Mouse (Mus musculus) neural tube, embryonic 15.5 days (tissue): ENCODE measurements around the gene Mast4. TPM values are rescaled to one million over a fixed set of nuclear protein-coding genes. Genes with fewer than 3 reads are reported as not detected.

Experiments
- ATAC-seq: fragments of 200-750 bp; cut with Nextera tagmentation; 2 replicates; pipeline ENCODE4 v1.8.0; 2017; ENCODE audit warnings: mild to moderate bottlenecking, moderate TSS enrichment, moderate library complexity; ENCODE audit not compliant: low FRiP score
- H3K27ac ChIP-seq: fragments of 300-500 bp; sonication (generic); replicated peaks from 2 replicates; pipeline ENCODE4 v1.5.1; 2015; ENCODE audit warnings: mild to moderate bottlenecking, inconsistent platforms
- H3K27me3 ChIP-seq: fragments of 300-500 bp; sonication (generic); replicated peaks from 2 replicates; pipeline ENCODE4 v1.6.1; 2015; ENCODE audit warnings: inconsistent platforms
- H3K36me3 ChIP-seq: fragments of 300-500 bp; sonication (generic); 2 replicates; pipeline ENCODE4 v1.6.1; 2015; ENCODE audit warnings: inconsistent platforms
- H3K4me1 ChIP-seq: fragments of 300-500 bp; sonication (generic); 2 replicates; pipeline ENCODE4 v1.6.1; 2015; ENCODE audit warnings: inconsistent platforms
- H3K4me2 ChIP-seq: fragments of 300-500 bp; sonication (generic); 2 replicates; pipeline ENCODE4 v1.6.1; 2015; ENCODE audit warnings: inconsistent platforms, mild to moderate bottlenecking, moderate library complexity
- H3K4me3 ChIP-seq: fragments of 300-500 bp; sonication (generic); replicated peaks from 2 replicates; pipeline ENCODE4 v1.5.1; 2015; ENCODE audit warnings: mild to moderate bottlenecking, inconsistent platforms
- H3K9ac ChIP-seq: fragments of 300-500 bp; sonication (generic); replicated peaks from 2 replicates; pipeline ENCODE4 v1.6.1; 2015; ENCODE audit warnings: mild to moderate bottlenecking, inconsistent platforms
- H3K9me3 ChIP-seq: fragments of 300-500 bp; sonication (generic); replicated peaks from 2 replicates; pipeline ENCODE4 v1.6.1; 2016; ENCODE audit warnings: inconsistent platforms
- WGBS: fragments of 180-500 bp; shearing (Covaris S2); methylation state at CpG from one replicate; pipeline ENCODE4 v1.1.7; 2015; ENCODE audit warnings: mixed read lengths; 5-methylcytosine and 5-hydroxymethylcytosine counted together
- polyA plus RNA-seq: library from polyadenylated mRNA; unstranded; fragments of >200 nt; fragmentation: Nextera tagmentation; extraction: Ambion mirVana; gene quantifications from 2 replicates; pipeline ENCODE4 v1.2.1, GENCODE M21; 2015

Mast4 gene
- polyA plus RNA-seq, 1 experiment from 2014 or later = 24.7 TPM

DNA sequence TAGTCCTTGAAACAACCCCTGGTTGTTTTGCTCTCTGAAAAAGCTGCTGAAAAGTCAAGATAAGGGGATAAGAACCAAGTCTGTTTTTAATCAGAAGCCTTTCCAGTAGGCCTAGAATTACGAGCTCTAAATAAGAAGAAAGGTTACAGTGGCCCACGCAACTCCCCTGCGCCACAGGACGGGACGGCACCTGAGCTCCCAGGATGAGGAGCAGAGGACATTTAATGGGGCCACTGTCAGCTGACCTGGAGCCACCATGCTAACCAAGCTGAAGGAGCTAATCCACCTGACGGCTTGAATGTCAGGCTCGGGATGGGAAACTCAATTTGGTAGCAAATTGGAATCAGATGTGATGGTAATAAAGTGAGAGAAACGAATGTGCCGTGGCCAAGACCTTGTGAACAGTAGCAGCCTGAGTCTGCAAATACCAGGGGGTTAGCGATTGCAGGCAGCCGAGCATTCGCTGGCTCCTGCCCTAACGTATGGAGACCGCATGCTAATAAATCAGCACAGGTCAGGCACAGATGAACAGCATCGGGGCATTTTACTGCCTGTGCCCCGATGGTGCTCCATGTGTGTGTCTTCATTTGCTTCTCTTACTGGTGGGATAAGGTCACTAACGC, 306.7 kb downstream of the Mast4 start:
- ATAC-seq = no peak
- no peaks in the 10 kb centered on the region for H3K27me3 ChIP-seq
- H3K4me2 ChIP-seq = no peak overlapping the region
- no peaks in the 10 kb centered on the region for H3K9me3 ChIP-seq
- H3K4me1 ChIP-seq = peaks cover 14% of the 10 kb centered on the region; the same call in 1 of the 2 replicates
- 37% methylated on average over 17 of the region's 17 CpGs for WGBS
- no peak overlapping the region for H3K9ac ChIP-seq
- no peak overlapping the region for H3K4me3 ChIP-seq
- no peaks in the 10 kb centered on the region for H3K36me3 ChIP-seq
- no peak overlapping the region for H3K27ac ChIP-seq

GRCm38 (mm10) chr13:103025461-103025860, 308.8 kb downstream of the Mast4 start:
- Histone ChIP-seq H3K9me3 (no peaks in the 10 kb centered on the region), H3K27ac (no peak overlapping the region), H3K36me3 (no peaks in the 10 kb centered on the region), H3K4me1 (peaks cover 14% of the 10 kb centered on the region; the same call in 1 of the 2 replicates), H3K9ac (no peak overlapping the region), H3K4me2 (no peak overlapping the region), H3K4me3 (no peak overlapping the region), H3K27me3 (no peaks in the 10 kb centered on the region)
- 80% methylated on average over 3 of the region's 3 CpGs for WGBS
- no peak for ATAC-seq

- Histone ChIP-seq H3K4me2 (no peak overlapping the region), H3K27me3 (0 out of 2 replicates have a peak, but pooled peaks cover 3% of the 10 kb centered on the region), H3K9ac (no peak overlapping the region), H3K27ac (no peak overlapping the region), H3K9me3 (no peaks in the 10 kb centered on the region), H3K4me1 (no peaks in the 10 kb centered on the region), H3K36me3 (no peaks in the 10 kb centered on the region), H3K4me3 (no peak overlapping the region)
- ATAC-seq = no peak
- WGBS = 83% methylated on average over 6 of the region's 6 CpGs
These were observed 315.8 kb downstream of the Mast4 start for GRCm38 (mm10) chr13:103018481-103018880.

DNA sequence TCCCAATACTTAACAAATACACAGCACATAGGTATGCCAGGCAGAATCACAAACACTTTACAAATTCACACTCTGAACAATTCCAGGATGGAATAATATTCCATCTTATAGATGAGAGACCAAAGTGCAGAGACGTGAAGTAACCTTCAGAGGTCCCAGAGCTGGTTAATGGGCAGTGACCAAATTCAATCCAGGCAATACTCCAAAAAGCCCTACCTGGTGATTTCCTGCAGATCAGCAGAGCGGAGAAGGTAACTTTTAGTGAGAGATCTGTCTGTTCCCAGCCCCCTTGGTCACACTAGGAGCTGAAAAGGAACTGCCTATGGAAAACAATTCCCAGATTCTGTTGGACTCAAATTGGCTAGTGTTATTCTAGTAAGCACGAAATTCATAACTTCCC, 316.6 kb downstream of the Mast4 start:
- 92% methylated on average over 3 of the region's 3 CpGs for WGBS
- H3K9me3 ChIP-seq = no peaks in the 10 kb centered on the region
- no peaks in the 10 kb centered on the region for H3K4me1 ChIP-seq

GRCm38 (mm10) chr13:103015131-103015750, 319.1 kb downstream of the Mast4 start:
- Histone ChIP-seq H3K36me3 (no peaks in the 10 kb centered on the region), H3K9me3 (no peaks in the 10 kb centered on the region), H3K27me3 (0 out of 2 replicates have a peak, but pooled peaks cover 3% of the 10 kb centered on the region), H3K4me2 (no peak overlapping the region), H3K27ac (no peak overlapping the region), H3K4me3 (no peak overlapping the region), H3K9ac (no peak overlapping the region), H3K4me1 (no peaks in the 10 kb centered on the region)
- no peak for ATAC-seq
- 96% methylated on average over 3 of the region's 3 CpGs for WGBS

More for the DNA sequence above, 316.6 kb downstream of the Mast4 start:
- Histone ChIP-seq H3K4me3 (no peak overlapping the region), H3K4me2 (no peak overlapping the region), H3K9ac (no peak overlapping the region), H3K36me3 (no peaks in the 10 kb centered on the region), H3K27ac (no peak overlapping the region), H3K27me3 (0 out of 2 replicates have a peak, but pooled peaks cover 3% of the 10 kb centered on the region)
- ATAC-seq = no peak

DNA sequence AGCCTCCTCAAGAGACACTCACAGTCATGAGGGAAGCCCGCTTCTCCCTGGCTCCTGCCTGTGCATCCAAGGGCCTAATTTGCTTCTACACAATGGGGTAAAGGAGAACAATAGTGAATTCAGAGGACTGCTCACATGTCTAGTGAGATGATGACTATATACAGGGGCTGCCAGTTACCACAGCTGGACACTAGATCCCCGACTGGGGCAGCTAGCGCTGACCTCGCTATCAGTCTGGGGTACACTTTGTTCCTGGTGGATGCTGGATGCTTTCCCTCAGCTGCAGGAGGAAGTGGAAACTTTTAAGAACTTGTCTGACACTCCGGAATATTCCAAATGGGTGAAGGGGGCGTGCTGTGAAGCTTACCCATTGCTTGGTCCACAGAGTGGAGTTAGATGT, 319.7 kb downstream of the Mast4 start:
- H3K36me3 ChIP-seq = no peaks in the 10 kb centered on the region
- H3K27me3 ChIP-seq = 0 out of 2 replicates have a peak, but pooled peaks cover 3% of the 10 kb centered on the region
- 52% methylated on average over 6 of the region's 6 CpGs for WGBS
- H3K27ac ChIP-seq = no peak overlapping the region
- H3K4me2 ChIP-seq = no peak overlapping the region
- no peak overlapping the region for H3K9ac ChIP-seq
- H3K4me1 ChIP-seq = no peaks in the 10 kb centered on the region
- no peaks in the 10 kb centered on the region for H3K9me3 ChIP-seq
- no peak for ATAC-seq
- H3K4me3 ChIP-seq = no peak overlapping the region

- no peak overlapping the region for H3K9ac ChIP-seq
- H3K4me1 ChIP-seq = no peaks in the 10 kb centered on the region
- 0 out of 2 replicates have a peak, but pooled peaks cover under 1% of the 10 kb centered on the region for H3K27me3 ChIP-seq
- no peak for ATAC-seq
- H3K27ac ChIP-seq = no peak overlapping the region
- H3K4me2 ChIP-seq = no peak overlapping the region
- H3K36me3 ChIP-seq = no peaks in the 10 kb centered on the region
- 18% methylated on average over 1 of the region's 1 CpGs for WGBS
- no peak overlapping the region for H3K4me3 ChIP-seq
- H3K9me3 ChIP-seq = no peaks in the 10 kb centered on the region
These were observed 320.1 kb downstream of the Mast4 start for GRCm38 (mm10) chr13:103014222-103014621.

- Histone ChIP-seq H3K36me3 (no peaks in the 10 kb centered on the region), H3K9ac (no peak overlapping the region), H3K27me3 (no peaks in the 10 kb centered on the region), H3K4me2 (no peak overlapping the region), H3K9me3 (no peaks in the 10 kb centered on the region), H3K27ac (no peak overlapping the region), H3K4me3 (no peak overlapping the region), H3K4me1 (peaks cover 3% of the 10 kb centered on the region; the same call in 1 of the 2 replicates)
- ATAC-seq = no peak
- WGBS = 85% methylated on average over 2 of the region's 2 CpGs
These were observed 329.1 kb downstream of the Mast4 start for GRCm38 (mm10) chr13:103005227-103005626.

DNA sequence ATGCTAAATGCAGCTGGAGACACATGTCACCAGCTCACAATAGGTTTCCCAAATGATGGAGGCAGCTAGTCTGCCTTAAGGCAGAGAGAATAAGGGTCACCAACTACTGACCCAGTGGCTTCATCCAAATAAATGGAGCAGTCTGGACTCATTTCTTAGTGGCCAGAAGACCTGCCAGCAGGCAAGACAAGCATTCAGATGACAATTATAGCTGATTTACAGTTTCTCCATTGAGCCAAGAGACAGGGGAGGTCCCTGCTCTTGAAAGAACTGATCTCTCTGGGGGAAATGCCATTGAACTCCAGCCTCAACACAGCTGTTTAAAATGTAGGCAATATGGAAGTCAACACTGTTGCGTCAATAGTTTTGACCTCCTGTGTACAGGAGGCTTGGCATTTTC, 332.5 kb downstream of the Mast4 start:
- no peaks in the 10 kb centered on the region for H3K27me3 ChIP-seq
- H3K9me3 ChIP-seq = no peaks in the 10 kb centered on the region
- no peaks in the 10 kb centered on the region for H3K36me3 ChIP-seq
- peaks cover 3% of the 10 kb centered on the region; the same call in 1 of the 2 replicates for H3K4me1 ChIP-seq
- H3K4me2 ChIP-seq = no peak overlapping the region
- no peak for ATAC-seq
- 38% methylated on average over 1 of the region's 1 CpGs for WGBS
- H3K27ac ChIP-seq = no peak overlapping the region
- H3K4me3 ChIP-seq = no peak overlapping the region
- H3K9ac ChIP-seq = no peak overlapping the region

GRCm38 (mm10) chr13:103000891-103001290, 333.4 kb downstream of the Mast4 start:
- ATAC-seq = no peak
- Histone ChIP-seq H3K27ac (no peak overlapping the region), H3K4me3 (no peak overlapping the region), H3K4me2 (no peak overlapping the region), H3K9me3 (no peaks in the 10 kb centered on the region), H3K27me3 (no peaks in the 10 kb centered on the region), H3K36me3 (no peaks in the 10 kb centered on the region), H3K4me1 (peaks cover 3% of the 10 kb centered on the region; the same call in 1 of the 2 replicates), H3K9ac (no peak overlapping the region)
- 24% methylated on average over 7 of the region's 7 CpGs for WGBS

- H3K4me3 ChIP-seq = no peak overlapping the region
- 91% methylated on average over 11 of the region's 11 CpGs for WGBS
- H3K27ac ChIP-seq = no peak overlapping the region
- H3K4me1 ChIP-seq = peaks cover 4% of the 10 kb centered on the region; the same call in 1 of the 2 replicates
- no peaks in the 10 kb centered on the region for H3K36me3 ChIP-seq
- no peak overlapping the region for H3K4me2 ChIP-seq
- H3K27me3 ChIP-seq = no peaks in the 10 kb centered on the region
- H3K9me3 ChIP-seq = no peaks in the 10 kb centered on the region
- no peak for ATAC-seq
- no peak overlapping the region for H3K9ac ChIP-seq
These were observed 340.2 kb downstream of the Mast4 start for GRCm38 (mm10) chr13:102994098-102994497.
